Mouse (Mus musculus) midbrain, postnatal 0 days (tissue): ENCODE measurements around the gene Ldhc. TPM values are rescaled to one million over a fixed set of nuclear protein-coding genes. Genes with fewer than 3 reads are reported as not detected.
A peak's percentile ranks its signal among the peaks of the same experiment; 100 is the strongest.

ENCODE experiments used
- ATAC-seq: fragments of 200-750 bp; cut with Nextera tagmentation; 2 replicates; pipeline ENCODE4 v1.8.0; 2017; ENCODE audit warnings: moderate number of reproducible peaks, mild to moderate bottlenecking, moderate TSS enrichment, moderate library complexity; ENCODE audit not compliant: low FRiP score
- DNase-seq: peaks from one replicate; pipeline ENCODE4 v3.0.0-alpha.2; 2015; ENCODE audit warnings: low spot score
- H3K27ac ChIP-seq: fragments of 300-500 bp; sonication (generic); 2 replicates; pipeline ENCODE4 v1.5.1; 2014; ENCODE audit warnings: low read depth, mild to moderate bottlenecking, low read length, mixed read lengths
- H3K27me3 ChIP-seq: fragments of 300-500 bp; sonication (generic); 2 replicates; pipeline ENCODE4 v1.6.1; 2014; ENCODE audit warnings: low read length, control low read depth, mixed read lengths; ENCODE audit not compliant: insufficient read depth
- H3K36me3 ChIP-seq: fragments of 300-500 bp; sonication (generic); 2 replicates; pipeline ENCODE4 v1.6.1; 2014; ENCODE audit warnings: low read length, control low read depth, mixed read lengths; ENCODE audit not compliant: insufficient read depth
- H3K4me1 ChIP-seq: fragments of 300-500 bp; sonication (generic); 2 replicates; pipeline ENCODE4 v1.6.1; 2014; ENCODE audit warnings: mild to moderate bottlenecking, control low read depth, antibody characterized with exemption, low read length, mixed read lengths; ENCODE audit not compliant: insufficient read depth
- H3K4me2 ChIP-seq: fragments of 300-500 bp; sonication (generic); 2 replicates; pipeline ENCODE4 v1.6.1; 2014; ENCODE audit warnings: low read depth, mild to moderate bottlenecking, low read length, mixed read lengths; ENCODE audit not compliant: poor library complexity, severe bottlenecking
- H3K4me3 ChIP-seq: fragments of 300-500 bp; sonication (generic); 2 replicates; pipeline ENCODE4 v1.5.1; 2014; ENCODE audit warnings: low read depth, mild to moderate bottlenecking, low read length, moderate library complexity
- H3K9ac ChIP-seq: fragments of 300-500 bp; sonication (generic); replicated peaks from 2 replicates; pipeline ENCODE4 v1.6.1; 2014; ENCODE audit warnings: mild to moderate bottlenecking, low read length, moderate library complexity, mixed read lengths; ENCODE audit not compliant: poor library complexity, severe bottlenecking
- H3K9me3 ChIP-seq: fragments of 300-500 bp; sonication (generic); 2 replicates; pipeline ENCODE4 v1.6.1; 2016; ENCODE audit warnings: low read length, control low read depth
- CTCF ChIP-seq: IDR thresholded peaks from 2 replicates; pipeline ENCODE4 v1.5.1; 2016; ENCODE audit warnings: antibody characterized with exemption, mild to moderate bottlenecking
- WGBS: fragments of 180-500 bp; shearing (Covaris S2); extraction: QIAGEN DNeasy Blood & Tissue Kit; methylation state at CpG from one replicate; pipeline ENCODE4 v1.1.7; 2014; 5-methylcytosine and 5-hydroxymethylcytosine counted together
- polyA plus RNA-seq: library from polyadenylated mRNA; unstranded; fragments of >200 nt; fragmentation: Nextera tagmentation; extraction: Ambion mirVana; gene quantifications from 2 replicates; pipeline ENCODE4 v1.2.1, GENCODE M21; 2015
- total RNA-seq: library from RNA; depleted of rRNA; stranded (reverse); fragments of >200 nt; gene quantifications from 2 replicates; pipeline ENCODE4 v1.2.3, GENCODE M21; 2014

The Ldhc gene
- total and polyA plus RNA-seq, 2 experiments from 2014 or later: 0.22 TPM; not detected in 1

DNA sequence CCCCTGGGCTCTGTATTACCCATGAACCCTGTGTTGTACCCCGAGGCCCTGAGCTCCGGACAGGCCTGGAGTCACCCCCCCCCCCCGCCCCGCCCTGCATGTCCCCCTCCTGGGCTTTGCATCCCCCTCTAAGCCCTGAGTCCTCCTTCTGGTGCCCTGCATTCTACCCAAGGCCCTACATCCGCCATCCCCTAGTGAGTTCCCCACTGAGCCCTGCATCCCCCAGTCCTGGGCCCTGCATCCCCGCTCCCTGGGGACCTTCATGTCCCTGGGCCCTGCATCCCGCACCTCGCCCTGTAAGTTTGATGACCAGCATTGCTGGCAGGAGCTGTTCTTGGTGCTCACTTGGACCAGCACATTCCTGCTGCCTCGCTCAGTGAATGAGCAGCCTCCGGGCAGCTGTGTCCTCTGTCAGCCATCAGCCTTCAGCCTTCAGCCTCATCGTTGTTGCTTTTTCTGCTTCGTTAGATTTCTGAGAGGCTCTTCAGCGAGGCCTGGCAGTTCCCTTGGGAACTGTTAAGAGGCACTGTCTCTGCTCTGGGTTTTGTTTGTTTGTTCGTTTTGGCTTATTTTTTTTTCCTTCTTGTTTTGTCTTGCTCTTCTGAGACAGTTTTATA lies 25.9 kb upstream of the Ldhc start:
- ATAC-seq: no peak

DNA sequence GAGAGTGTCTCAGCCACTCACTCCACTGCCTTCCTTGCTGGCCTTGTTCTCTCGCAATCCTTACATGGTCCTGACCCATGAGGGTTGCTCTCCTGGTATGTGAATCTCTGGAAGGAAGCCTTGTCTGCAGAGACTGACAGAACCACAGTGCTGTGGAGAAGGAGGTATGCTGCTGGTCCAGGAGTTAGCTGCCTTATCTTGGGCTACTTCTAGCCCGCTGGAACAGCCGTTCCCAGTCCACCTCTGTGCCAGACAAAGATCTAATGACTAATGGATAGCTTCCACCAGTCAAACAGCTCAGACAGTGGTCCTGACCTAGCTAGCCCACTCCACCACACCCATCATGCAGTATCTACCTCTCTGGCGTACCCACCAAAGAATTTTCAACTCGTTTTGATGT lies 24.6 kb upstream of the Ldhc start:
- peaks cover 12% of the 10 kb centered on the region for H3K4me1 ChIP-seq
- no peak overlapping the region for H3K9ac ChIP-seq
- no peak for TF ChIP-seq CTCF
- DNase-seq (no peak), ATAC-seq (no peak)
- no peaks in the 10 kb centered on the region for H3K27me3 ChIP-seq
- no peak overlapping the region for H3K4me3 ChIP-seq
- no peak overlapping the region for H3K4me2 ChIP-seq
- 84% methylated on average over 5 of the region's 5 CpGs for WGBS
- no peak overlapping the region for H3K27ac ChIP-seq
- H3K9me3 ChIP-seq: no peaks in the 10 kb centered on the region
- no peaks in the 10 kb centered on the region for H3K36me3 ChIP-seq

More for the DNA sequence above, 25.9 kb upstream of the Ldhc start:
- Histone ChIP-seq H3K4me1 (peaks cover 12% of the 10 kb centered on the region), H3K36me3 (no peaks in the 10 kb centered on the region), H3K9ac (no peak overlapping the region), H3K9me3 (no peaks in the 10 kb centered on the region), H3K4me3 (no peak overlapping the region), H3K27me3 (no peaks in the 10 kb centered on the region), H3K4me2 (no peak overlapping the region), H3K27ac (no peak overlapping the region)
- DNase-seq: peak; percentile 62
- TF ChIP-seq CTCF: no peak
- 28% methylated on average over 11 of the region's 14 CpGs for WGBS

DNA sequence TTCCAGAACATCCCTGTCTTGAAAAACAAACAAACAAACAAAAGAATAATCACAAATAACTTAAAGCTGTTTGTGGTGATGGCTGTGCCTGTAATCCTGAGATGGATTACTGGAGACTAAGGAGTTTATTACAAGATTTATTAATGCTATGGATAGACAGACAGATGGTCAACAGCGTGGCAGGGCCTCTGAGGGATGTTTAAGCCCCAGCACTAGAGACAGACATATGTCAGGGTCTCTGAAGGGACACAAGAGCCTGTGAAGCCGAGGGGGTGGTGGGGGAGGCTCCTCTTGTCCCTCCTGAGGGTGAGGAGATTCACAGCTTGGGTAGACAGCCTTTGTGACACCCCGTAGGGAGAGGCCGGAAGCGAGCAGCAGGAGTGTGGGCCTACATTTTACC lies 23.9 kb upstream of the Ldhc start:
- Histone ChIP-seq H3K36me3 (no peaks in the 10 kb centered on the region), H3K27me3 (no peaks in the 10 kb centered on the region), H3K27ac (no peak overlapping the region), H3K4me2 (no peak overlapping the region), H3K4me1 (peaks cover 12% of the 10 kb centered on the region), H3K4me3 (no peak overlapping the region), H3K9me3 (no peaks in the 10 kb centered on the region), H3K9ac (no peak overlapping the region)
- 38% methylated on average over 5 of the region's 5 CpGs for WGBS
- ATAC-seq (no peak), DNase-seq (no peak)
- no peak for TF ChIP-seq CTCF

DNA sequence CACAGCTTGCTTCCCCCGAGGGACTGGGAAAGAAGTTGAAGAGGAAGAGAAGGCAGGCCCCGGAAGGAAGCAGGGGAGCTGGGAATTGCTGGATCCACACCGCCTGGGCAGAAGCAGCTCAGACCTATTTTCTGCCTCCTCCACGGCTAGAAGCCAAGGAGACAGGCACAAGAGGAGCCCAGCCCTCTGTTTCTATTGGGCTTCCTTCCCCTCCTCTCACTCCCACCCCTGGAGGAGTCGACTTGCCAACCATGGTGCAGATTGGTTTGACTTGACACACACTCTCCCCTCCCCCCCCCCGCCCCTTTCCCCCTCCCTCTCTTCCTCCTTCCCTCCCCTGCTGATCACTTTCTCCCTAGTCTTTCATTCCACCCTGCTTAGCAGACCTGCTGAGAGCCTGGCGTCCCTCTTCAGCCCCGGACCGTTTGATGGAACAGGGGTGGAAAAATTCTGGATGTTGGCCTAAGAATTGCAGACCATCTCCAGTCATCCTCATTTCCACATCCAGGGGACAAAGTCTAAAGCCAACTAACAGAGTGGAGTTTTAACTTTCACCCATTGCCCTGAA lies 22.8 kb upstream of the Ldhc start:
- Histone ChIP-seq H3K4me2 (peak overlapping the region; percentile 15; the same call in 1 of the 2 replicates), H3K27ac (peak overlapping the region; percentile 63), H3K36me3 (no peaks in the 10 kb centered on the region), H3K4me3 (no peak overlapping the region), H3K9me3 (no peaks in the 10 kb centered on the region), H3K27me3 (no peaks in the 10 kb centered on the region), H3K9ac (0 out of 2 replicates have a peak overlapping the region, but pooled peaks have one; percentile 36), H3K4me1 (peaks cover 12% of the 10 kb centered on the region)
- DNase-seq (peak; percentile 78), ATAC-seq (peak; percentile 31; the same call in 1 of the 2 replicates)
- TF ChIP-seq CTCF: no peak
- WGBS: 4% methylated on average over 8 of the region's 9 CpGs

DNA sequence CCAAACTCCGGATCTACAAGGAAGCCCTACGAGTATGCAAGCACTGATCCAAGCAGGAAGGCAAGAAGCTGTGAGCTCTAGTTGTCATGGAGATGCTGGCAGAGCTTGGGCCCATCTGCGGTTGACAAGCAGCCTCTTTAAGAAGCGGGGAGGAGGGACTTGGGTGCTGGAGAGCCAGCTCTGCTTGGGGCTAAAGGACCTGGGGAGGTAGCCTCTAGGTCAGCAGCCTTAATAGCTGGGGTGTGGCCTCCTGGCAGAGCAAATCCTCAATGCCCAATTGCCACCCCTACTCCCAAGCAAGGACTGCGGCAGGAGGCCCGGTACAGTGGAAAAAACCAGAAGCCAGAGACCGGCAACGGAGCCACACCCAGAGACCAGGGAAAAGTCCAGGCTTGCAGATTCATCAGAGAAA lies 22.1 kb upstream of the Ldhc start:
- H3K27me3 ChIP-seq: no peaks in the 10 kb centered on the region
- WGBS: 6% methylated on average over 8 of the region's 8 CpGs
- H3K4me2 ChIP-seq: peak overlapping the region; percentile 25
- peaks cover 12% of the 10 kb centered on the region for H3K4me1 ChIP-seq
- no peaks in the 10 kb centered on the region for H3K36me3 ChIP-seq
- H3K9me3 ChIP-seq: no peaks in the 10 kb centered on the region
- peak; percentile 95 for DNase-seq
- ATAC-seq: peak; percentile 77
- H3K27ac ChIP-seq: peak overlapping the region; percentile 63; the same call in 1 of the 2 replicates
- TF ChIP-seq CTCF: no peak
- no peak overlapping the region for H3K4me3 ChIP-seq
- H3K9ac ChIP-seq: no peak overlapping the region

DNA sequence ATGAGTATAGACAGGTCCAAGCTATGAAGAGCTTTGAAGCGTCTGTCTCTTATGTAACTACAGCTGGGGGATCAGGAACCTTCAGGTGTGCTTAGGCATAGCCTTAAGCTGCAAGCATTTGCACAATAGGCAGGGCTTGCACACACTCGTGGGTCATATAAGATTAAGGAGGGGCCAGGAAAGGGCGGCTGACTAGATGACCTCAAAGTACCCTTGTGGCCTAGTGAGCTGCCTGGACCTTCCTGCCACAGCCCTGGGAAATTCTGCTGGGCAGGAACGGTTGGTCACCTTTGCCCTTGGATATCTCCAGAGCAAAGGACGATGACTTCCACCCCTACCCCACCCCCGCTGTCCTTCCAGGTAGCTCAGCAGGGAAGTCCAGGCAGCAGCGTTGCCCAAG lies 21.6 kb upstream of the Ldhc start:
- 37% methylated on average over 7 of the region's 7 CpGs for WGBS
- Histone ChIP-seq H3K36me3 (no peaks in the 10 kb centered on the region), H3K27ac (peak overlapping the region; percentile 48; the same call in 1 of the 2 replicates), H3K27me3 (no peaks in the 10 kb centered on the region), H3K4me2 (peak overlapping the region; percentile 25; the same call in 1 of the 2 replicates), H3K4me3 (no peak overlapping the region), H3K9me3 (no peaks in the 10 kb centered on the region), H3K9ac (no peak overlapping the region), H3K4me1 (peaks cover 12% of the 10 kb centered on the region)
- no peak for ATAC-seq
- no peak for TF ChIP-seq CTCF
- no peak for DNase-seq
